Mouse (Mus musculus) liver, adult 2 months (tissue): ENCODE data around the gene Agpat4. TPM values are rescaled to one million over a fixed set of nuclear protein-coding genes. Genes with fewer than 3 reads are reported as not detected.
A peak's percentile ranks its signal among the peaks of the same experiment; 100 is the strongest.

Experiments
- DNase-seq: peaks from one replicate; pipeline ENCODE4 v3.0.0-alpha.2; 2011; ENCODE audit warnings: low read depth, low spot score; ENCODE audit errors: extremely low read depth
- H3K27ac ChIP-seq: fragments of 200-500 bp; replicated peaks from 2 replicates; pipeline ENCODE4 v1.5.1; 2012; ENCODE audit warnings: low read depth, mild to moderate bottlenecking, control low read depth, inconsistent platforms, low read length; ENCODE audit not compliant: insufficient read depth
- H3K27me3 ChIP-seq: fragments of 200-500 bp; 2 replicates; pipeline ENCODE4 v1.6.1; 2012; ENCODE audit warnings: mild to moderate bottlenecking, moderate library complexity, low read length, inconsistent platforms; ENCODE audit not compliant: control insufficient read depth, insufficient read depth
- H3K36me3 ChIP-seq: fragments of 200-500 bp; 2 replicates; pipeline ENCODE4 v1.6.1; 2012; ENCODE audit warnings: low read length, inconsistent platforms; ENCODE audit not compliant: control insufficient read depth, insufficient read depth
- H3K4me1 ChIP-seq: fragments of 200-500 bp; 2 replicates; pipeline ENCODE4 v1.6.1; 2011; ENCODE audit warnings: low read length; ENCODE audit not compliant: control insufficient read depth, insufficient read depth
- H3K4me3 ChIP-seq: fragments of 200-500 bp; 2 replicates; pipeline ENCODE4 v1.5.1; 2011; ENCODE audit warnings: low read depth, mild to moderate bottlenecking, control low read depth, low read length, moderate library complexity; ENCODE audit not compliant: insufficient read depth
- H3K79me2 ChIP-seq: fragments of 200-500 bp; 2 replicates; pipeline ENCODE4 v1.6.1; 2012; ENCODE audit warnings: inconsistent platforms, mild to moderate bottlenecking, low read length, moderate library complexity; ENCODE audit not compliant: control insufficient read depth, insufficient read depth
- H3K9ac ChIP-seq: fragments of 200-500 bp; 2 replicates; pipeline ENCODE4 v1.6.1; 2012; ENCODE audit warnings: low read depth, mild to moderate bottlenecking, control low read depth, inconsistent platforms, low read length
- CTCF ChIP-seq: fragments of 200-500 bp; IDR thresholded peaks from 2 replicates; pipeline ENCODE4 v1.5.1; 2011; ENCODE audit warnings: low read depth, low read length, control low read depth
- POLR2A ChIP-seq: fragments of 200-500 bp; IDR thresholded peaks from 2 replicates; pipeline ENCODE4 v1.6.1; 2011; ENCODE audit warnings: low read length, control low read depth; ENCODE audit not compliant: insufficient read depth; ENCODE audit errors: extremely low read depth
- WGBS: fragments of 180-500 bp; shearing (Covaris S2); methylation state at CpG from one replicate; pipeline ENCODE4 v1.1.7; 2018; 5-methylcytosine and 5-hydroxymethylcytosine counted together
- polyA plus RNA-seq: library from polyadenylated mRNA; depleted of rRNA; stranded (reverse); fragments of >200 nt; gene quantifications from 2 replicates; pipeline ENCODE4 v1.2.3, GENCODE M21; 2012
- total RNA-seq: library from RNA; depleted of rRNA; stranded (reverse); fragments of >200 nt; gene quantifications from 2 replicates; pipeline ENCODE4 v1.2.3, GENCODE M21; 2014

The Agpat4 gene
- total and polyA plus RNA-seq, 2 experiments = 0.60 to 1.2 TPM

DNA sequence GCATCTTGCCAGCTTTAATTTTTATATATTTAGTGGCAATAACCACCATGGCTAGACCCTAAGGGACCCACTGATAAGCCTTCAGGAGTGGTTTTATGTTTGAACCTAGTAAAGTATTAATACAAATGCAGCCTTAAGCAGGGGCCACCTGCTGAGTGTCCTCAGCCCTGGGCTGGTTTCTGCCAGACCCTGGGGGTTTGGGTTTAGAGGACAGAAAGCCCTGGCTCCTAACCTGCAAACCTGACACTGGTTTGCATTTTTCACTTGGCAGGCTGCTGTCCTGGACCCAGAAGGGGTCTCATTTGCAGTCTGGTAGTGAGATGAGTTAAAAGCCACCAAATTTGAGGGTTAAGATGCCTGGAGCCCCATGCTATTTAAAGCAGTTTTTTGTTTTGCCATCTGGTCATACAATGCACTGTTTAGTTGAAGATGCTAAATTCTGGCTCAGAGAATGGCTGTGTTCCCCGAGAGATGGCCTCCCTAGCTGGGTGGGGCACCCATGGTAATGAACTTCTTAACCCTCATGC, 88.6 kb downstream of the Agpat4 start:
- no peaks in the 10 kb centered on the region for H3K36me3 ChIP-seq
- no peak overlapping the region for H3K9ac ChIP-seq
- H3K27me3 ChIP-seq = no peaks in the 10 kb centered on the region
- WGBS = 42% methylated on average over 1 of the region's 1 CpGs
- H3K4me1 ChIP-seq = no peaks in the 10 kb centered on the region
- no peaks in the 10 kb centered on the region for H3K79me2 ChIP-seq
- no peak overlapping the region for H3K27ac ChIP-seq
- TF ChIP-seq CTCF (no peak), POLR2A (no peak)
- DNase-seq = no peak
- no peak overlapping the region for H3K4me3 ChIP-seq

DNA sequence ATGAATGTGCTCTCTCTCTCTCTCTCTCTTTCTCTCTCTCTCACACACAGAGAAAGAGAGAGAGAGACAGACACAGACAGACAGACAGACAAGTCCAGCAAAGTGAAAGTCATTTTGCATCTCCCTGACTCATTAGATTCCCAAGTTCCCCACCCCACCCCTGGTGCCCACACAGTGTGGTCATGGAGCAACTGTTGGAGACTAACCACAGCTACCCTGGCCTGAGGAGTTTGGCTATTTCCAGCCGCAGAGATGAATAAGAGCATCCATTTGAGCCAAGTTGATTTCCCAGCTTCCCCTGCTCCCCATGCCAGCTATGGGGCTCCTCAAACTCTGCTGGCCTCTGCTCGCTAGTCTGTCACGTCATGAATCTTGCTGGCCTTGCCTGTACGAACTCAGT, 91.0 kb downstream of the Agpat4 start:
- H3K4me3 ChIP-seq = no peak overlapping the region
- H3K4me1 ChIP-seq = no peaks in the 10 kb centered on the region
- no peak for DNase-seq
- WGBS = 88% methylated on average over 4 of the region's 4 CpGs
- H3K27me3 ChIP-seq = no peaks in the 10 kb centered on the region
- H3K36me3 ChIP-seq = no peaks in the 10 kb centered on the region
- TF ChIP-seq CTCF (no peak), POLR2A (no peak)
- H3K9ac ChIP-seq = no peak overlapping the region
- H3K27ac ChIP-seq = no peak overlapping the region
- H3K79me2 ChIP-seq = no peaks in the 10 kb centered on the region

DNA sequence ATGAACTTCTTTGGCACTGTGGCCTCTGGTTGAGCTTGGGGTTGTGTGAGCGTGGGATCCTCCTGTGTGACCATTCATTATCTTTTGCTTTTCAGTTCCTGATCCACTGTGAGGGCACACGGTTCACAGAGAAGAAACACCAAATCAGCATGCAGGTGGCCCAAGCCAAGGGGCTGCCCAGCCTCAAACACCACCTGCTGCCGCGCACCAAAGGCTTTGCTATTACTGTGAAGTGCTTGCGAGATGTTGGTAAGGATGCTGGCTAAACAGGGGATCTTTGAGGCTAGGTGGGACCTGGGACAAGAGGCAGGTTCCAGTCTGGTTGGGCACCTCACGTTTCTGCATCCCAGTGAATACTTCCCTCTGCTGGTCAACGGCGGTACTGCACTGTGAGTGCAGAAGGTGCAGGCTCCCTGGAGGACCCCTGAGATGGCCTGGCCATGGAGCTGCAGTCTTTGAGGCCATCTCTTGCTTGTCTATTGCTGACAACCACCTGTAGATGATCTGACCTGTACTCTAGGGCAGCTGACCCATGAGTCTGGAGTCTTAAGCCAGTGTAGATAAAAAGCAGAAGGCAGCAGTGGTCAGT, 92.1 kb downstream of the Agpat4 start:
- peak; percentile 26 for DNase-seq
- Histone ChIP-seq H3K9ac (no peak overlapping the region), H3K4me1 (no peaks in the 10 kb centered on the region), H3K79me2 (no peaks in the 10 kb centered on the region), H3K4me3 (no peak overlapping the region), H3K27ac (no peak overlapping the region), H3K36me3 (no peaks in the 10 kb centered on the region), H3K27me3 (no peaks in the 10 kb centered on the region)
- TF ChIP-seq CTCF = peak; percentile 98
- no peak for TF ChIP-seq POLR2A
- 25% methylated on average over 8 of the region's 8 CpGs for WGBS

DNA sequence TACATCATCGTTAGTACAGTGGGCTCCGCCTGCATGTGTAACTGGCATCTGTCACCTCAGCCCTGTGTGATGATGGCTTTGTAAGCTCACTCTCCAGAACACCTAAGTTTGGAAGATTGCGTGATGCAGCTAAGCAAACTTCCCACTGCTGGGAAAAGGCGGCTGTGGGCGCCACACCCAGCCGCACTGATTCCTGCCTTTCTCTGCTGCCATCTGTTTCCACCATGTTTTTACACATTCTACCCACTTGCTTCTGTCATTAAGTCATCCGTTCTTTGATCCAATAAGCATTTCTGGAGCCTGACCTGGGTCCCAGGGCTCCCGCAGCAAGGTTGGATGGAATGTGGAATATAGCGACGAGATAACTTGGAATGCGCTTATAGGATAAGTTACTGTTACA, 93.4 kb downstream of the Agpat4 start:
- Histone ChIP-seq H3K9ac (no peak overlapping the region), H3K4me1 (no peaks in the 10 kb centered on the region), H3K79me2 (no peaks in the 10 kb centered on the region), H3K27ac (no peak overlapping the region), H3K4me3 (no peak overlapping the region), H3K36me3 (no peaks in the 10 kb centered on the region), H3K27me3 (no peaks in the 10 kb centered on the region)
- WGBS = 92% methylated on average over 11 of the region's 11 CpGs
- DNase-seq = no peak
- TF ChIP-seq POLR2A (no peak), CTCF (no peak)

DNA sequence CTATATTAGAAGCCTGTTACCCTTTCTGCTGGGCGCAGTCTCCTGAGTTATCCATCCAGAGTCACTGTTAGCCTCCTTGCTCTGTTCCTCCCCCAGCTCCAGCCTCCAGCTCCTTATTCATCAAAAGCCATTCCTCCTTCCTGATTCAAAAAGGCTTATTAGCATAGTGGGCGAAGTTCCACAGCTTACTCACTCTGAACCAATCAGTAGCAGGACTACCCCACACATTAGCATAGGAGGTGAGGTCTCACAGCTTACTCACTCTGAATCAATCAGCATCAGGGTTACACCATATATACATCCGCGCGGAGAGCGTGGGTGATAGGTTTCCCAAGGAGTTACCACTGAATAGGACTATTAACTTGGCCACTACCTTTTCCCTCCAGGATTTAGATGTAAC, 93.8 kb downstream of the Agpat4 start:
- WGBS = 90% methylated on average over 6 of the region's 6 CpGs
- Histone ChIP-seq H3K4me3 (no peak overlapping the region), H3K27me3 (no peaks in the 10 kb centered on the region), H3K27ac (no peak overlapping the region), H3K4me1 (no peaks in the 10 kb centered on the region), H3K79me2 (no peaks in the 10 kb centered on the region), H3K36me3 (no peaks in the 10 kb centered on the region), H3K9ac (no peak overlapping the region)
- no peak for DNase-seq
- TF ChIP-seq CTCF = no peak

DNA sequence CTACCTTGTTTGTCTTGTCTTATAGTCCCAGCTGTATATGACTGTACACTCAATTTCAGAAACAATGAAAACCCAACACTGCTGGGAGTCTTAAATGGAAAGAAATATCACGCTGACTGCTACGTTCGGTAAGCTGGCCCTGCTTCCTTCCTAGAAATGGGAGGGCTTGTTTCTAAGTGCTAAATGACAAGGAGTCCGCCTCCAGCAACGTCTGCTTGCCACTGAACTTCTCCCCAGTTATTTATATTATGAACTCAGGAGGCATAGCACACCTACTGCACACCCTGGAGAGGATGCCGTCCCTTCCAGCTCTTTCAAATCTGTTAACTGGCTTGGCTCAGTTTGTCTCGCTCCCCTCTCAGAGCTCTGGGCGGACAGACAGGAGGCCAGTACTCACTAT, 94.9 kb downstream of the Agpat4 start:
- Histone ChIP-seq H3K36me3 (no peaks in the 10 kb centered on the region), H3K27ac (no peak overlapping the region), H3K4me3 (no peak overlapping the region), H3K9ac (no peak overlapping the region), H3K79me2 (no peaks in the 10 kb centered on the region), H3K27me3 (no peaks in the 10 kb centered on the region), H3K4me1 (no peaks in the 10 kb centered on the region)
- TF ChIP-seq CTCF (no peak), POLR2A (no peak)
- no peak for DNase-seq
- WGBS = 87% methylated on average over 8 of the region's 8 CpGs
